Mouse (Mus musculus) cerebellum, postnatal 36 days (tissue): ENCODE data around the gene Gpx4.
A peak's percentile ranks its signal among the peaks of the same experiment; 100 is the strongest.

Experiments used
- DNase-seq, 2 experiments: peaks; one replicate each; pipeline ENCODE4 v3.0.0; 2021 to 2022; ENCODE audit warnings: mixed read lengths in 2 of 2

The Gpx4 gene

DNA sequence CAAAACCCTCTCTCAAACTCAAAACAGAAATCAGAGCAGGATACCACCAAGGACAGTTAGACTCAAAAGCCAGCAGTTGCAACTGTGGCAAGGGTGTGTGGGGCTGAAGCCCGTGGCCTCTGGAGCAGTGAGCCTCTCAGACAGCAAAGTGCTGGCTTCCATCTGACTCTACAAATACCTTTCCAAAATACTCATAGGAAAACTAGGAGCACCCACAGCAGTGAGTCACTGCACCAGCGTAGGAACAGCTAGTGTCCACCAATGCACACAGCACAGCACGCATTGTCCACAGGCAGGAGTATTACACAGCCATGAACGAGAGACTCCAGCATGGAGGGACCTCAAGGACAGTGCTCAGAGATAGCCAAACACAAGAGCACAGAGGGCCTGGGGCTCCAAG lies 29.4 kb downstream of the Gpx4 start:
- no peak for DNase-seq

DNA sequence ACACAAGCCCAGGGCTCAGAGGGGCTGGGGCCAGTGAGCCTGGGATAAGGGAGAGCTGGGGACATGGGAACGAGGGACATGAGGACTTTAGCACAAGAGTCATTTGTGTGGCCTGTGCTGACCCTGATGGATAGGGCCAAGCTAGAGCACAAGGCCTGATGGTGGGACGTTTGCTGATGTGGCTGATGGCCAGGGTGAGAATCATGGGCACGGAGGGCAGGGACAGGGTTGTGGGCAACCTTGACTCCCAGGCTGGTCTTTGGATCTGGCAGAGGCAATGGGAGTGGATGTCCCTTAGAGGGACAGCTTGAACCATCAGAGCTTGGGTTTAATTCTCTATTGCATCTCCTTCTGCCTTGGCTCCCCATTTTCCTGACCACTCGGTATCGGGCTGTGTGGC lies 30.3 kb downstream of the Gpx4 start:
- DNase-seq, result no peak

DNA sequence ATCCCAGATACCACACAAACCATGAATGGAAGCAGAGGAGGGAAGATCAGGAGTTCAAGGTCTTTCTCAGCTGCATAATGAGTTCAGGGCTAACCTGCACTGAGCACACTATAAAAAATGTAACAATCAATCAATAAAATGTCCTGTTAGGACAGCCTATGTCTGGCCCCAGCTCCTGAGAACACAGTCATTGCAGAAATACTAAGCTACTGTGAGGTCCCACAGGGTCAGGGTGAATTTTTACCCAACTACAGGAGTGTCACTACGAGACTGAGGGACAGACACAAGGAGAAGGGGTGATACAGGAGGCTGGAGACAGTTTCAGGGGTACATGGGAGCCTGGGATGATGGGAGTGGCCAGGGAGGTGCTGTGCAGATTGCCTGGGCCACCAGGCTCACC lies 31.4 kb downstream of the Gpx4 start:
- no peak for DNase-seq

GRCm38 (mm10) chr10:80080396-80081070 lies 33.6 kb downstream of the Gpx4 start:
- no peak for DNase-seq

DNA sequence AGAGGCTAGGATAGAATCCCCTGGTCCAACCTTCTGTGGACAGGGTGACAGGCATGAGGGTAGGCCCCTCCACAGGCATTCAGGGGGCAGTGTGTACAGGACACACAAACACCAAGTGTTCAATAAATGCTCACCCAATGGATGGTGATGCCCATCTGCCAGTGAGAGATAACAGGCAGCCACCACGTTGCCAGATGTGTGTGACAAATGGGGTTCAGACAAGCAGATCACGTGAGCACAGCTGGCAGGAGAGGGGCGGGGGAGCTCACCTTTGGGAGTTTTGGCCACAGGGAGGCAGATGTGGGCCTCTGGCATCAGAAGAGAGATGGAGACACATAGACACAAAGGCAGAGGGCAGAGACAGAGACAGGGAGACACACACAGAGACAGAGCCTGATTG lies 34.1 kb downstream of the Gpx4 start:
- no peak for DNase-seq

DNA sequence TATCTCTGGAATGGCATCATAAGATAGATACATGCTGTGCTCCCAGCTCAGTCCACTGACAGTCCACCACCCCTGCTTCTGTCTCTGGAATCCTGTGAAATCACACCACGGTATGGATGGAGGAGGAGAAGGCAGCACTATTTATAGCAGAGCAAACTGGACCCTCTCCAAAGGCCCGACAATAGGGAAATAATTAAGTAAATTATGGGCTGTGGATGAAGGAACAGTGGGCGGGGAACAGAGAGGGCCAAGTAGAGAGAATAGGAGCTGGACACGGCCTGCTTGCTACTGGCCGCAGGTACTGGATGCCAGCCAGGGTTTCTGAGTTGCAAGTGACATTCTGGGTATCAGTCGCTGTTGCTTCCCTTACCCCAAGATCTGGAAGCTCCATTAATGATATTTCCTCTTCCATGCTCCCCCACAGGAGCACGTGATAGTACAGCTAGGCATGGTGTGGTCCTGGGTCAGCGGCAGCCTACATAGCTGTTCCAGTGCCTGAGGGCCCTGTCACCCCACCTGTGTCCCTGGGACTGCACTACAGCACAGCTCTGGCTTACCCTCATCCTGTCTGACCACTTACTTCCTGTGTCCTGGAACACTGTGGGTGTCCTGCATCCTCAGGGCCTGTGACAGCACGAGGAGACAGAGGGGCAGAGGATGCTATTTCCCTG lies 38.0 kb downstream of the Gpx4 start:
- peak; percentile 54 to 55 for DNase-seq

DNA sequence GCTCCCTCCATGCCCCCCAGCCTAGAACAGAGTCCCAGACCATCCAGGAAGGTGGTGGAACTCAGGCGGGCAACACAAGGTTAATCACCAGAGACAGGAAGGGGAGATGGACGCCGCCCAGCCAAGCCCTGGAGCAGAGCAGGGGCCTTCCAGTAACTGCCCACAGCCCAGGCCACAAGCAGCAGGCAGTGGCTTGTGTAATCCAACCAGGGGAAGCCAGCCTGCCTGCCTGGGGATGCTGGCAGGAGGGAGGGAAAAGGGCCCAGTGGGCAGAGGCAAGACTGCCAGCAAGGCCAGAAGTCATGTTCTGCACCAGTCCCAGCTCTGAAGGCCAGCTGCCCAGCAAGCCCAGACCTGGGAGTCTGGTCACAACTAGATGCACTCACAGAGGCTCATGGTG lies 39.9 kb downstream of the Gpx4 start:
- no peak for DNase-seq

- DNase-seq, result no peak
Observed at GRCm38 (mm10) chr10:80087483-80087882, 40.5 kb downstream of the Gpx4 start.

GRCm38 (mm10) chr10:80089146-80089545 lies 42.2 kb downstream of the Gpx4 start:
- DNase-seq, result no peak

GRCm38 (mm10) chr10:80091527-80091926 lies 44.6 kb downstream of the Gpx4 start:
- DNase-seq, result no peak

DNA sequence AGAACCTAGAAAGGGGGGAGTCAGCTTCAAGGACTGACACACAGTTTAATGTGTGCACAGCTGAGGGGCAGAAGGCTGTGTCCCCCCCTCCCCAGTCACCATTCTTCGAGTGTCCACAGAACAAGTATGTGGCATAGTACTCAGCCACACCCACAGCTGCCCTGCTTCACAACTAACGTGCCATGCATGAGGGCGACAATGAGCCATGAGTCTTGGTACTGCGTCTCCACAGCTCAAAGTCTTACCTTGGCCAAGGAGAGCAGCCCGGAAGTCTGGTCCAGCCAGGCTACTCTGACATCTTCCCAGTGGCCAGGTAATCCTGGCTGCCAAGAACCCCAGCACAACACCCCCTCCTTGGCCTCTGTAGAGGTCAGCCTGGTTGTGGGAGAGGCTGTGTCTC lies 45.7 kb downstream of the Gpx4 start:
- no peak for DNase-seq

DNA sequence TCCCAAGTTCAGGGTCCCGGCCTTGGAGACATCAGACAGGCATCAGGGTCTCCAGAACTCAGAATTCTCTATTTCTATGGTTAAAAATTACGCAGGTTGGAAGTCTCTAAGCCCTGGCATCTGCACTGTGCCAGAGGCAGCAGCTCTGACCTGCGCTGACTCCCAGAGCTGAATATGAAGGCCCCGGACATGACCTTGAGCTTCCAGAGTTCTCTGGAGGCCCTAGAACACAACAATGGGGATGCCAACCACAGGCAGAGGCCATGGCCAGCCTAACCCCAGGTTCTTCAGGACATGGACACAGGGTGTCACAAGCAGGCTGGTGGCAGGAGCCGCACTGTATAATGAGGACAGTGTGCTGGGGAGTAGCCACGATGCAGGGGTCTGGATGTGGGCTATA lies 47.1 kb downstream of the Gpx4 start:
- no peak for DNase-seq

DNA sequence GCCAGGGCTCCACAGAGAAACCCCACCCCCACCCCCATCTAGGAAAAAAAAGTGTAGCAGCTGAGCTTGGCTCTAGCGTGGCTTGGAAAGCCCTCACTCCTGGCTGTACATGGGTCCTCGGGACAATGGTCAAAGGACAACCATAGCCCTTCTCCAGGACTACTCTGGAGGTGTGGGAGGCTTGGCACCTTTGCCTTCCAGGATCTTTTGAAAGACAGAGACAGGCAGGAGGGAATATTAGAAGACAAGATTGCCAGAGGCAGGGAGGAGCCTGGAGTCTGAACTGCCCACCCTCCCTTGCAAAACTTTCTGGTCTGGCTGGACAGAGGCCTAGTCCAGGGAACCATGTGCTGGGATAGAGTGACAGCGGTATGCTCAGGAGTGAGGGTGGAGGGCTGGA lies 47.7 kb downstream of the Gpx4 start:
- DNase-seq, result no peak

- DNase-seq, result no peak
Observed at GRCm38 (mm10) chr10:80095547-80095946, 48.6 kb downstream of the Gpx4 start.

DNA sequence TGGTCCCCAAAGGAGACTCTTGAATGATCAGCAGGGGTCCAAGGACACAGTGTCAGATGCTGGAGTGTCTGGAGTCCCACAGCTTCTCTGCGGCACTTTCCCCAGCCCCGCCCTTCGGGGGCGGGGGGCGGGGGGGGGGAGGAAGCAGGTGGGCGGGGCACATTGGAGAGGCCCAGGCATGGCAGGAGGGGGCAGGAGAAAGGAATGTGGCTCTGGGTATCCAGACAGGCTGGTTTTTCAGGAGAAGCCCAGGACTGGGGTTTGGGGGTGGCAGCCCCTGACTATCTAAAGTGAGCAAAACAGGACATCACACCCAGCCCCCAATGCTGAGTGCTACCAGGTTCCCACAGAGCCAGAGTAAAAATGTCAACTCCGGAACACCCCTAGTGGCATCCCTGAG lies 50.3 kb downstream of the Gpx4 start:
- DNase-seq, result no peak

GRCm38 (mm10) chr10:80098630-80099029 lies 51.7 kb downstream of the Gpx4 start:
- DNase-seq, result no peak

DNA sequence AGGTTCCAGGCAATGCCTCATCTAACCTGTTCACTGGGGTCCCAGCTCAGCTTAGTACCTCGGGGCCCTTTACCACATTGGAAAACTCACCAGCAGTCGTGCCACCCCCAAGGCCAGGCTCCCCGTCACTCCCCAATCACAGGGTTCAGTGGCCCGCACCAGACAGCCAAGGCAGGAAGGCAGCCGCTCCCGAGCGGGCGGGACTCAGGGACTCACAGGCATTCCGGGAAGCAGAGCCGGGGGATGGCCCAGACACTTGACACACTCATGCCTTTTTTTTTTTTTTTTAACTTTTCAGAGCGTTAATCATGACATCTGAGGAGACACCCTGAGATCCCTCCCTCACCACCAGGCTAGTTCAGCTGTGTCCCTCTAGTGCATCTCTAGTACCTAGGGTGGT lies 54.0 kb downstream of the Gpx4 start:
- no peak for DNase-seq

DNA sequence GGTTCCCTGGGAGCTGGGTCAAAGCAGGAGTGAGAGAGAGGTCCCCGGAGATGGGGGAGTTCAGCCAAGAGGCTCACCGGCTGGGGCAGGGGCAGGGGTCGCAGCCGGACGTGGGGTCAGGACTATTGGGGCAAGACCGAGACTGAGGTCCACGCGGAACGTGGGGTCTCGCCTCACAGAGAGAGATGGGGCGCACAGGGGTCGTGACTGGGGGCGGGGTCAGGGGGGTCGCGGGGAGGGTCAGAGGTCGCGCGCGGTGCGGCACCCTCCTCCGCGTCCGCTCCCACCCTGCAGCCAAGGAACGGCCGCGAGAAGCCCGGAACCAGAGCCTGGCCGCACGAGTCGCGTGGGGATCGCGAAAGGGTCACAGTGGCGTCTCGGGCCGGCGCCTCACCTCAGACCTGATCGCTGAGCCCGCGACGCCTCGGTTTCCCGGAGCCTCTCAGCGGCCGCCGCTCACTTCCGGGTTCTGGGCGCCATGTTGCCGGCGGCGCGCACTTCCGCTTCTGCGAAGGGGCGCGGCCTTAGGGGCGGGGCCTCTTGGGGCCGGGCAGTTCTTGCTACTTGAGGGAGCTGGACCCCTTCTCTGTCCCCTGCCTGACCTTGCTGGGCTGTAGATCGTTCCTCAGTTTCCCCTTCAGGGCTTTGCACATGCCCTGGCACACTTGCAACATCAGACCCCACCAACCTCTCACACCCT lies 55.4 kb downstream of the Gpx4 start:
- DNase-seq, result peak; percentile 78 to 85

GRCm38 (mm10) chr10:80103032-80103431 lies 56.1 kb downstream of the Gpx4 start:
- DNase-seq, result no peak

DNA sequence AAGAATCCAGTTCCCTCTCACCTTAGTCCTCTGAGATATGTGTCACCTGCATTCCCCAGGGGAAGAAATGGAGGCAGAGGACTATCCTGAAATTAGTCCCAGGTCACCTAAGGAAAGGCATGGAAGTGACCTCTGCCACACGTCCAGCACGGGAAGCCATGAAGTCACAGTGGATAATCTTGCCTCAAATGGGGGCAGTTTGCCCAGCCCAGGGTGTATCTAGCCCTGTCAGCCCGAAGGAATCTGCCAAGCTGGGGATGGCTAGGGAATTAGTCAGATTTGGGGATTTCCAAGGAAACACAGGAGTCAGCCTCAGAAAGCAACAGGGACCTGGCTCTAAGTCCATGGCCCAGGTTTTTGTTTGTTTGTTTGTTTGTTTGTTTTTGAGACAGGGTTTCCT lies 57.2 kb downstream of the Gpx4 start:
- no peak for DNase-seq

GRCm38 (mm10) chr10:80105460-80105859 lies 58.5 kb downstream of the Gpx4 start, which contains the start of gene Sbno2:
Gene Sbno2 (minus strand): TSS chr10:80105571.
- no peak for DNase-seq

- DNase-seq, result no peak
Observed at GRCm38 (mm10) chr10:80105926-80106325, 59.0 kb downstream of the Gpx4 start.
